Mouse (Mus musculus) kidney, adult 2 months (tissue): Measurements from ENCODE around the gene Asic5. TPM values are rescaled to one million over a fixed set of nuclear protein-coding genes. Genes with fewer than 3 reads are reported as not detected.

ENCODE experiments used
- DNase-seq: peaks from one replicate; pipeline ENCODE4 v3.0.0; 2021
- H3K27ac ChIP-seq: fragments of 200-500 bp; 2 replicates; pipeline ENCODE4 v1.5.1; 2012; ENCODE audit warnings: low read depth, low read length, control low read depth, inconsistent platforms; ENCODE audit not compliant: insufficient read depth
- H3K27me3 ChIP-seq: fragments of 200-500 bp; replicated peaks from 2 replicates; pipeline ENCODE4 v1.6.1; 2012; ENCODE audit warnings: mild to moderate bottlenecking, moderate library complexity, low read length, inconsistent platforms; ENCODE audit not compliant: control insufficient read depth, insufficient read depth
- H3K36me3 ChIP-seq: fragments of 200-500 bp; 2 replicates; pipeline ENCODE4 v1.6.1; 2012; ENCODE audit warnings: mild to moderate bottlenecking, moderate library complexity, low read length, inconsistent platforms; ENCODE audit not compliant: control insufficient read depth, insufficient read depth
- H3K4me1 ChIP-seq: fragments of 200-500 bp; 2 replicates; pipeline ENCODE4 v1.6.1; 2011; ENCODE audit warnings: low read length; ENCODE audit not compliant: control insufficient read depth, insufficient read depth
- H3K4me3 ChIP-seq: fragments of 200-500 bp; 2 replicates; pipeline ENCODE4 v1.5.1; 2011; ENCODE audit warnings: mild to moderate bottlenecking, low read depth, low read length, control low read depth; ENCODE audit not compliant: insufficient read depth
- CTCF ChIP-seq: fragments of 200-500 bp; conservative IDR thresholded peaks from 2 replicates; pipeline ENCODE4 v1.5.1; 2011; ENCODE audit warnings: low read depth, mild to moderate bottlenecking, control low read depth, low read length, moderate library complexity, mixed read lengths; ENCODE audit not compliant: insufficient read depth, insufficient read length
- POLR2A ChIP-seq: fragments of 200-500 bp; IDR thresholded peaks from one replicate; pipeline ENCODE4 v1.6.1; 2011; ENCODE audit warnings: low read depth, low read length, control low read depth
- WGBS: fragments of 180-500 bp; shearing (Covaris S2); methylation state at CpG from one replicate; pipeline ENCODE4 v1.1.7; 2018; 5-methylcytosine and 5-hydroxymethylcytosine counted together
- polyA plus RNA-seq: library from polyadenylated mRNA; depleted of rRNA; stranded (reverse); fragments of >200 nt; gene quantifications from 2 replicates; pipeline ENCODE4 v1.2.3, GENCODE M21; 2012

The Asic5 gene
- polyA plus RNA-seq, 1 experiment: not detected

DNA sequence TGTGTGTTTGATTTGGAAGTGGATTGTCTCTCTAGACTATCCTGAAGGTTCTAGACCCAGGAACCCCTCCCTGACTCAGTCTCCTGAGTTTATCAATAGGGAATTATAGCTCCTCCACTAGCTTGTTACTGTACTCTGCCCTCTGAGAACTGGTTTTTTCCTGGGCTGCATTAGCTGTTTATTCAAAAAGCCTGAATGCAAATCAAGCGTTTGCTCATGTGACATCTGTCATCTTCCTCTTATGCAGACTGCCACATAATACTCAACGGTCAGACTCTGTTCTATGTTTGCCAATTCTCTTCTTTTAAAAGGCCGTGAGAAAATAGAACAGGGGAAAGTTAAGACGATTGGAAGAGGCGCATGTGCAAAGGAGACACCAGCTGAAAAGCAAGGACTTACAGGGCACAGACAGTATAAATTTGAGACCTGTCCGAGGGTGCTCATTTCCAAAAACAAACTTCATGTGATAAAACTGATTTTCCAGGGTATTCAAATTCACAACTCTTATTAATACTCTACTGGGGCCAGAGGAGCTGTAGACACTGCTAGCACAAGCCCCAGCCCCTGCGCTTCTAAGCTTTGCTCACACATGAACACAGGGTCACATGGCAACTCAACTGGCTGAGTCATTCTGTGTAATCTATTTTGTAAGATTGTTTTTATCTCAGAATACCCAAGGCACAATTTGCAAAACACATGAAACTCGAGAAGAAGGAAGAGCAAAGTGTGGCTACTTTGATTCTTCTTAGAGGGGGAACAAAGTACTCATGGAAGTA, 1.2 kb downstream of the Asic5 start:
- H3K27me3 ChIP-seq: no peaks in the 10 kb centered on the region
- H3K4me1 ChIP-seq: no peaks in the 10 kb centered on the region
- H3K27ac ChIP-seq: no peak overlapping the region
- no peaks in the 10 kb centered on the region for H3K36me3 ChIP-seq
- no peak for DNase-seq
- no peak for TF ChIP-seq POLR2A
- TF ChIP-seq CTCF: no peak
- 76% methylated on average over 8 of the region's 8 CpGs for WGBS
- H3K4me3 ChIP-seq: no peak overlapping the region

DNA sequence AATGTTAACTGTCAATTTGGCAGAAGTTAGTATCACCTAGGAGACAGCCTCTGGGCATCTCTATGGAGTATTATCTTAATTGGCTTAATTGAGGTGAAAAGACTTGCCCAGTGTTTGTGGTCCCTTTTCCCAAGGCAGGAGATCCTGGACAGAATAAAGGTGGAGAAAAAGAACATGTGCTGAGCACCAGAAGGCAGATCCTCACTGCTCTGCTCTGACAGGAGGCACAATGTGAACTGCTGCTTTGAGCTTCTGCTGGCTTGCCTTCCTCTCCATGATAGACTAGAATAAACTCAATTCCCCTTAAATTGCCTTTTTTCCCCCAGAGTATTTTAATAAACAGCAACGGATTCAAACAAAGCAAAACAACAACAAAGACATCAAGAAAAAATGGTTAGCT, 3.0 kb downstream of the Asic5 start:
- no peak for DNase-seq
- TF ChIP-seq CTCF (no peak), POLR2A (no peak)
- Histone ChIP-seq H3K4me3 (no peak overlapping the region), H3K27ac (no peak overlapping the region), H3K27me3 (no peaks in the 10 kb centered on the region), H3K36me3 (no peaks in the 10 kb centered on the region), H3K4me1 (no peaks in the 10 kb centered on the region)
- WGBS: 55% methylated on average over 1 of the region's 1 CpGs

DNA sequence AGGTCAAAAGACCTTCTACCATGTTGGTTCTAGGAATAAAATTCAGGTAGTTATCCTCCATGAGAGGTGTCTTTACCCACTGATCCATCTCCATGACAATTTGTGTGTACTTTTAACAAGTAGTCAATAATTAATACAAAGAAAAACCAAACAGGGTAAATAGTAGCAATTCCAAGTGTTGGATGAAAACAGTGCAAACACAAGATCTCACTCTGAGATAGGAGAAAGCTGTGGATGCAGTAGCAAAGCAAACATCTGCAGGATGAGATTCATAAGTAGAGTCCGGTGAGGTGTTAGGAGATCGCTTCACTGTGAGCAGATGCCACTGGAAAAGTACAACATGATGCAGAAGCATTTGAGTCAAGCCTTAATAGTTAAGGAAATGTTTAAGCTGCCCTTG, 4.0 kb downstream of the Asic5 start:
- Histone ChIP-seq H3K4me1 (no peaks in the 10 kb centered on the region), H3K36me3 (no peaks in the 10 kb centered on the region), H3K27me3 (no peaks in the 10 kb centered on the region), H3K4me3 (no peak overlapping the region), H3K27ac (no peak overlapping the region)
- TF ChIP-seq CTCF (no peak), POLR2A (no peak)
- 88% methylated on average over 2 of the region's 2 CpGs for WGBS
- no peak for DNase-seq

DNA sequence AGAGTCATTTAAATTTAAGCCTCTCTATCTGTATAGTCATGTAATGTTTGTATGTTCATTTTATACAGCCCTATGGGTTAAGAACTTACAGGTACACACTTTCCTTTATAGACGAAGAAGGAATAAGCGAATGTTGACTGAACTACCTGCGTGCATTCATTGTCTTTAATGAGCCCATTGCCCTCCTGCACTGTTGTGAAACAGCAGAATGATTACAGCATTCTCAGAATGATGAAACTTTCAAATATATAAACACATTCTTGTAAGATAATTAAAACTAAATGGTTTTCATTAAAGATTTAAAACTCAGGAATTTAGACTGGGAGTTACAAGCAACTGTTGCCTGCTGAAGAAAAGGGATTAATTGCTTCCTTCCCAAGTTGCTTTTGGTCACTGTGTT, 5.5 kb downstream of the Asic5 start:
- Histone ChIP-seq H3K4me1 (no peaks in the 10 kb centered on the region), H3K4me3 (no peak overlapping the region), H3K36me3 (no peaks in the 10 kb centered on the region), H3K27me3 (no peaks in the 10 kb centered on the region), H3K27ac (no peak overlapping the region)
- DNase-seq: no peak
- TF ChIP-seq CTCF (no peak), POLR2A (no peak)
- 81% methylated on average over 3 of the region's 3 CpGs for WGBS

- WGBS: 41% methylated on average over 2 of the region's 2 CpGs
- H3K36me3 ChIP-seq: no peaks in the 10 kb centered on the region
- TF ChIP-seq POLR2A: no peak
- no peak for TF ChIP-seq CTCF
- DNase-seq: no peak
- H3K27me3 ChIP-seq: no peaks in the 10 kb centered on the region
- no peak overlapping the region for H3K4me3 ChIP-seq
- no peaks in the 10 kb centered on the region for H3K4me1 ChIP-seq
- H3K27ac ChIP-seq: no peak overlapping the region
Observed at GRCm38 (mm10) chr3:81989692-81990141, 7.6 kb downstream of the Asic5 start.

DNA sequence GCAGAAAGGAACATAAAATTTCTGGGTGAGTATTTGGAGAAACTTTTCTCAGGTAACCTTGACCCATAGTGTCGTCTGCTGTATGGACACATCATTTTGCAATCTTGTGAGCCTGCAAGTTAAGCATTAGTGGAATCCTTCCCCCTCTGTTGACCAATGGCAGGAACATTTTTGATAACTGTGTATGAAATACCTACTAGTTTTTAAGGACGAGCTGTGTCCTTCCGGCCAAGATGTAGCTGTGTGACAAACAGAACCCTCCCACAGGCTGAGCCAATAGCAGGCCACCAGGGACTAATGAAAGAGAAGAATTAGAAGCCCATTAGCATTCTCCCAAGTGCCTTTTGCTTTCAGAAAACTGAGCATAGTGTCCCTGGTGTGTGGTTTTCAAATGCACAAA, 8.4 kb downstream of the Asic5 start:
- no peaks in the 10 kb centered on the region for H3K27me3 ChIP-seq
- H3K27ac ChIP-seq: no peak overlapping the region
- no peak for DNase-seq
- no peaks in the 10 kb centered on the region for H3K36me3 ChIP-seq
- H3K4me3 ChIP-seq: no peak overlapping the region
- TF ChIP-seq POLR2A (no peak), CTCF (no peak)
- no peaks in the 10 kb centered on the region for H3K4me1 ChIP-seq
- 71% methylated on average over 3 of the region's 3 CpGs for WGBS

GRCm38 (mm10) chr3:81995371-81995770, 13.3 kb downstream of the Asic5 start:
- no peaks in the 10 kb centered on the region for H3K4me1 ChIP-seq
- TF ChIP-seq CTCF: no peak
- no peak for TF ChIP-seq POLR2A
- H3K36me3 ChIP-seq: no peaks in the 10 kb centered on the region
- H3K27me3 ChIP-seq: no peaks in the 10 kb centered on the region
- DNase-seq: no peak
- 35% methylated on average over 4 of the region's 4 CpGs for WGBS
- H3K4me3 ChIP-seq: no peak overlapping the region
- H3K27ac ChIP-seq: no peak overlapping the region
